Mouse (Mus musculus) ES-CJ7 (cell line): ENCODE measurements around the gene Babam1.
"Not testable (repeated sequence)": the region's sequence is repeated elsewhere in the genome, so short reads cannot be mapped to it uniquely, and the experiment has no call there.

Experiments
- DNase-seq: peaks from one replicate; pipeline ENCODE4 v3.0.0; 2011; ENCODE audit warnings: low read depth, low spot score

The Babam1 gene

GRCm38 (mm10) chr8:71406099-71407015 lies 9.7 kb downstream of the Babam1 start:
- DNase-seq: peak; percentile 86

DNA sequence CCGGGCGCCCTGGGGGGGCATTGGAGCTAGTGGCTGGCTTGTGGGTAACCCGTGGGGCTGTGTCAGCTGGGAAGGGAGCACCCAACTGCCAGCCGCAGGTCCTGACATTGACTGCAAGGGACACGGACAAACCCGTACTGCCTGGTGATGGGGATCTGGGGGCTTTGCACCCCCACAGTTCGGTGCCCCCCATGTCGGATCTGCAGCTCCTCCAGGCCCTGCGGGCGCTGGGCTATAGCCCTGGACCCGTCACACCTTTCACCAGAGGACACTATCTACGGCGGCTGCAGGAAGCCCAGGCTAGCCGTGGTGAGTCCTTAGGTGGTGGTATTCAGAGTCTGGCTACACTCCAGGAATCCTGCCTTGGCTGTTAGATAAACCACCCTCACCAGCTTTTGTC lies 10.8 kb downstream of the Babam1 start:
- DNase-seq: no peak

- no peak for DNase-seq
These were observed 11.6 kb downstream of the Babam1 start for GRCm38 (mm10) chr8:71408231-71408630.

GRCm38 (mm10) chr8:71411535-71412273 lies 15.0 kb downstream of the Babam1 start:
- no peak for DNase-seq

DNA sequence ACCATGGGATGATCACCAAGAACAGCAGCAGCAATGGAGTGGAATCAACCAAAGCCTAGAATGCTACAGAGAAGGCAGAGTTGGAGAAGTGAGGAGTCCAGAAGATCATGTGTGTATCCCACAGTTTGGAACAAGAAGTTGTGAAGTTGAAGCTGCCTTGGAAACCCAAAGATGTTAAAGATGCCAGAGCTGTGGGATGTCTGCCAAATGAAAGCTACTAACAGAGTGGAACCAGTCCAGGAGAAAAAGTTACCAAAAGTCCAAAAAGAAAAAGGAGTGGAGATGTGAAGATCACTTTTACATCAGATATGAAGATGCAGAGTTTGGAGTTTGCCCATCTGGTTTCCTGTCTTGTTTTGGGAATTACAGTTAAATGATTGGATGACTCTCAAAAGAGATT lies 25.5 kb downstream of the Babam1 start:
- DNase-seq: no peak

GRCm38 (mm10) chr8:71432935-71433334 lies 36.3 kb downstream of the Babam1 start:
- DNase-seq: not testable (repeated sequence)

DNA sequence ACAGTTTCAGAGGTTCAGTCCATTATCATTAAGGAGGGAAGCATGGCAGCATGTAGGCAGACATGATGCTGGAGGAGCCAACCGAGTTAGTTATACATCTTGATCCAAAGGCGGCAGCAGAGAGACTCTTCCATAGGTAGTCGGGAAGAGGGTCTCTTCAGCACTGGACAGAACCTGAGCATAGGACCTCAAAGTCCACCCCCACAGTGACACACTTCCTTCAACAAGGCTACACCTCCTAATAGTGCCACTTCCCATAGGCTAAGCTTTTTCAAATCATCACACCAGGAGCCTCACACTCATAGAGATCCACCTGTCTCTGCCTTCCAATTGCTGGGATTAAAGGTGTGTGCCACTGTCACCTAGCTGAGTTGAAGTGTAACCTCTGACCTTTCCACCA lies 40.4 kb downstream of the Babam1 start:
- DNase-seq: no peak

DNA sequence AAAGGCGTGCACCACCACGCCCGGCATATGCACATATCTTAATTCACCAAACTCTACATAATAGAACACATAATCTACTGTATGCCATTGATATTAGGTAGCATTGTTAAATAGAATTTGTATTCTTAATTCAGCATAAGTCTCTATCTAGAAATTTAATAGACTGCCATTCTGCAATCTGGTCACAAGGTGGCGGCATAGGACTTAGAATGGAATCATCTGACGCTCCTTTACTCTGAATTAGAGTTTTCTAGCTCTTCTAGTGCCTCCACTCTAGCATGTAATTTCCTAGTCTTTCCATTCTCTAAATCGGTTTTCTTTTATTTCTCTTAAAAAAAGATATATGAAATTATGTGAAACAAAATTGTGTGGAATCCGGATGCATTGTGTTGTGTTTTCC lies 44.7 kb downstream of the Babam1 start:
- peak; percentile 69 for DNase-seq

DNA sequence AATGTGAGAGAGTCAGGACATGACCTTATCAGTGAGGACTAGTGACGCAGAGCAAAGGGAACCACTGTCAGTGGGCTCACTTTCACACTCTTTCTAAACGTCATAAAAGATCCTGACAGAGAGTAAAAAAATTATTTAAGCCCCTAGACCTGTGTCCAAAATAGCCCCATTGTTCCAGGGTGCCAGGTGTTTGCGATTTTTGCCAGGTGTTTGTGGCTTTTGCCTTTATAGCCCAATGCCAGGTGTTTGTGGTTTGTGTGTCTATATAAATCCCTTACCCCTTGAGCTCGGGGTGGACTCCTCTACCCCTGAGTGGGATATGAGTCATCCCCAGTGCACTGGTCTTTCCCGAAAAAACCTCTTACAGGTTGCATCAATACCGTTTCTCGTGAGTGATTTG lies 48.4 kb downstream of the Babam1 start:
- no peak for DNase-seq

GRCm38 (mm10) chr8:71451337-71451736 lies 54.7 kb downstream of the Babam1 start:
- no peak for DNase-seq

GRCm38 (mm10) chr8:71451777-71452176 lies 55.1 kb downstream of the Babam1 start:
- no peak for DNase-seq

DNA sequence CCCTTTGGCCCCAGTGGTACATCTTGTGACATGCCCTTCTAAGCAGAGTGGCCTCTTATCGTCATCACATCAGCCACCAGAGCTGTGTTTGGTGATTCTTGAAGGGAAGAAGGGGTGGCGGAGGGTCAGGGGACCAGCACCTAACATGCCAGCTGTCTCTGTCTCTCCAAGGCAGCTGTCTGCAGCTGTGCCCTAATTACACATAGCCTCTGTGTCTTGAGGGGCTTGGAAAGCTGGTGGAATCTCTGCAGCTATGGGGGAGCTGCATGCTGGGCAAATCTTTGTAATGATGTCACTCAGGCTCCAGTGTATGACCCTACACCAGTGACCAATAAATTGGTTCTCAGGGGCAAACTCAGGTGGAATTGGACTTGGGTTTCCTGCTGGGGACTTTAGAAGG lies 56.0 kb downstream of the Babam1 start:
- DNase-seq: no peak
